Mouse (Mus musculus) intestine, embryonic 14.5 days (tissue): Measurements from ENCODE around the gene Cavin1. TPM values are rescaled to one million over a fixed set of nuclear protein-coding genes. Genes with fewer than 3 reads are reported as not detected.
A peak's percentile ranks its signal among the peaks of the same experiment; 100 is the strongest.

Experiments used
- ATAC-seq: fragments of 200-750 bp; cut with Nextera tagmentation; replicated peaks from 2 replicates; pipeline ENCODE4 v1.8.0; 2017; ENCODE audit warnings: low read depth, moderate number of reproducible peaks, moderate TSS enrichment, moderate library complexity; ENCODE audit not compliant: low FRiP score, low TSS enrichment
- DNase-seq: peaks from one replicate; pipeline ENCODE4 v3.0.0-alpha.2; 2018; ENCODE audit warnings: low spot score
- H3K27ac ChIP-seq: fragments of 300-500 bp; sonication (generic); 2 replicates; pipeline ENCODE4 v1.5.1; 2014; ENCODE audit warnings: low read depth, mild to moderate bottlenecking, control low read depth
- H3K27me3 ChIP-seq: fragments of 300-500 bp; sonication (generic); replicated peaks from 2 replicates; pipeline ENCODE4 v1.6.1; 2014; ENCODE audit warnings: low read length, control low read depth; ENCODE audit not compliant: control insufficient read depth, insufficient read depth
- H3K36me3 ChIP-seq: fragments of 300-500 bp; sonication (generic); 2 replicates; pipeline ENCODE4 v1.6.1; 2014; ENCODE audit warnings: low read length, control low read depth; ENCODE audit not compliant: control insufficient read depth, insufficient read depth
- H3K4me1 ChIP-seq: fragments of 300-500 bp; sonication (generic); replicated peaks from 2 replicates; pipeline ENCODE4 v1.6.1; 2014; ENCODE audit warnings: low read length, control low read depth, mixed read lengths; ENCODE audit not compliant: control insufficient read depth, insufficient read depth
- H3K4me2 ChIP-seq: fragments of 300-500 bp; sonication (generic); 2 replicates; pipeline ENCODE4 v1.6.1; 2014; ENCODE audit warnings: low read length
- H3K4me3 ChIP-seq: fragments of 300-500 bp; sonication (generic); 2 replicates; pipeline ENCODE4 v1.5.1; 2014; ENCODE audit warnings: low read depth, low read length, control low read depth, mixed read lengths
- H3K9ac ChIP-seq: fragments of 300-500 bp; sonication (generic); 2 replicates; pipeline ENCODE4 v1.6.1; 2014; ENCODE audit warnings: mild to moderate bottlenecking, low read length
- H3K9me3 ChIP-seq: fragments of 300-500 bp; sonication (generic); 2 replicates; pipeline ENCODE4 v1.6.1; 2016; ENCODE audit warnings: low read length, control low read depth; ENCODE audit not compliant: control insufficient read depth
- WGBS: fragments of 180-500 bp; shearing (Covaris S2); extraction: QIAGEN DNeasy Blood & Tissue Kit; methylation state at CpG from one replicate; pipeline ENCODE4 v1.1.7; 2014; 5-methylcytosine and 5-hydroxymethylcytosine counted together
- polyA plus RNA-seq: library from polyadenylated mRNA; unstranded; fragments of >200 nt; fragmentation: Nextera tagmentation; extraction: Ambion mirVana; gene quantifications from 2 replicates; pipeline ENCODE4 v1.2.1, GENCODE M21; 2014

Gene Cavin1
- polyA plus RNA-seq, 1 experiment from 2014 or later: 102 TPM

GRCm38 (mm10) chr11:100999254-100999653, 28.6 kb upstream of the Cavin1 start:
- no peaks in the 10 kb centered on the region for H3K9me3 ChIP-seq
- no peak for ATAC-seq
- no peak overlapping the region for H3K27ac ChIP-seq
- 62% methylated on average over 3 of the region's 3 CpGs for WGBS
- H3K4me3 ChIP-seq: no peak overlapping the region
- H3K36me3 ChIP-seq: no peaks in the 10 kb centered on the region
- no peak overlapping the region for H3K4me2 ChIP-seq
- DNase-seq: no peak
- no peaks in the 10 kb centered on the region for H3K27me3 ChIP-seq
- H3K9ac ChIP-seq: no peak overlapping the region
- H3K4me1 ChIP-seq: no peaks in the 10 kb centered on the region

- Histone ChIP-seq H3K4me2 (no peak overlapping the region), H3K4me1 (no peaks in the 10 kb centered on the region), H3K27ac (no peak overlapping the region), H3K27me3 (no peaks in the 10 kb centered on the region), H3K9me3 (no peaks in the 10 kb centered on the region), H3K36me3 (no peaks in the 10 kb centered on the region), H3K4me3 (no peak overlapping the region), H3K9ac (no peak overlapping the region)
- DNase-seq (no peak), ATAC-seq (no peak)
- 87% methylated on average over 2 of the region's 2 CpGs for WGBS
These were observed 28.1 kb upstream of the Cavin1 start for GRCm38 (mm10) chr11:100998836-100999235.

GRCm38 (mm10) chr11:100996501-100996900, 25.8 kb upstream of the Cavin1 start:
- no peaks in the 10 kb centered on the region for H3K36me3 ChIP-seq
- H3K4me1 ChIP-seq: no peaks in the 10 kb centered on the region
- no peak overlapping the region for H3K4me3 ChIP-seq
- ATAC-seq: no peak
- no peak overlapping the region for H3K4me2 ChIP-seq
- H3K27me3 ChIP-seq: no peaks in the 10 kb centered on the region
- no peaks in the 10 kb centered on the region for H3K9me3 ChIP-seq
- H3K9ac ChIP-seq: no peak overlapping the region
- no peak for DNase-seq
- H3K27ac ChIP-seq: no peak overlapping the region
- WGBS: 90% methylated on average over 4 of the region's 4 CpGs

GRCm38 (mm10) chr11:100994655-100995054, 24.0 kb upstream of the Cavin1 start:
- H3K27me3 ChIP-seq: no peaks in the 10 kb centered on the region
- H3K9ac ChIP-seq: no peak overlapping the region

GRCm38 (mm10) chr11:100994233-100994632, 23.5 kb upstream of the Cavin1 start:
- DNase-seq (no peak), ATAC-seq (no peak)
- Histone ChIP-seq H3K4me3 (no peak overlapping the region), H3K27me3 (no peaks in the 10 kb centered on the region), H3K27ac (no peak overlapping the region), H3K36me3 (no peaks in the 10 kb centered on the region), H3K9ac (no peak overlapping the region), H3K4me1 (no peaks in the 10 kb centered on the region), H3K4me2 (no peak overlapping the region), H3K9me3 (no peaks in the 10 kb centered on the region)
- WGBS: 59% methylated on average over 9 of the region's 9 CpGs

More at GRCm38 (mm10) chr11:100994655-100995054, 24.0 kb upstream of the Cavin1 start:
- Histone ChIP-seq H3K36me3 (no peaks in the 10 kb centered on the region), H3K4me1 (no peaks in the 10 kb centered on the region), H3K27ac (no peak overlapping the region), H3K4me3 (no peak overlapping the region), H3K9me3 (no peaks in the 10 kb centered on the region), H3K4me2 (no peak overlapping the region)
- WGBS: 74% methylated on average over 5 of the region's 5 CpGs
- DNase-seq (no peak), ATAC-seq (no peak)

GRCm38 (mm10) chr11:100993437-100993836, 22.8 kb upstream of the Cavin1 start:
- DNase-seq (no peak), ATAC-seq (no peak)
- whole genome bisulfite sequencing: 55% methylated on average over 2 of the region's 2 CpGs
- H3K27ac ChIP-seq: no peak overlapping the region
- no peak overlapping the region for H3K9ac ChIP-seq
- no peaks in the 10 kb centered on the region for H3K27me3 ChIP-seq
- H3K9me3 ChIP-seq: no peaks in the 10 kb centered on the region
- H3K4me1 ChIP-seq: no peaks in the 10 kb centered on the region
- H3K4me3 ChIP-seq: no peak overlapping the region
- H3K36me3 ChIP-seq: no peaks in the 10 kb centered on the region
- H3K4me2 ChIP-seq: no peak overlapping the region

GRCm38 (mm10) chr11:100991027-100991534, 20.4 kb upstream of the Cavin1 start:
- no peak for ATAC-seq
- Histone ChIP-seq H3K4me3 (no peak overlapping the region), H3K4me1 (no peaks in the 10 kb centered on the region), H3K27me3 (no peaks in the 10 kb centered on the region), H3K36me3 (no peaks in the 10 kb centered on the region), H3K9me3 (no peaks in the 10 kb centered on the region), H3K4me2 (no peak overlapping the region), H3K9ac (no peak overlapping the region), H3K27ac (no peak overlapping the region)
- DNase-seq: no peak
- 26% methylated on average over 6 of the region's 6 CpGs for WGBS

- no peaks in the 10 kb centered on the region for H3K27me3 ChIP-seq
- H3K9ac ChIP-seq: no peak overlapping the region
- no peak overlapping the region for H3K4me3 ChIP-seq
- no peak overlapping the region for H3K27ac ChIP-seq
- no peak for ATAC-seq
- H3K4me1 ChIP-seq: no peaks in the 10 kb centered on the region
- no peaks in the 10 kb centered on the region for H3K36me3 ChIP-seq
- no peaks in the 10 kb centered on the region for H3K9me3 ChIP-seq
- WGBS: 60% methylated on average over 2 of the region's 2 CpGs
- no peak overlapping the region for H3K4me2 ChIP-seq
- DNase-seq: peak; percentile 41
These were observed 19.0 kb upstream of the Cavin1 start for GRCm38 (mm10) chr11:100989666-100990065.

GRCm38 (mm10) chr11:100988674-100989073, 18.0 kb upstream of the Cavin1 start:
- H3K4me1 ChIP-seq: peaks cover 2% of the 10 kb centered on the region; the same call in 1 of the 2 replicates
- H3K9ac ChIP-seq: no peak overlapping the region
- H3K36me3 ChIP-seq: no peaks in the 10 kb centered on the region
- H3K4me3 ChIP-seq: no peak overlapping the region
- DNase-seq: peak; percentile 4
- H3K4me2 ChIP-seq: no peak overlapping the region
- no peaks in the 10 kb centered on the region for H3K9me3 ChIP-seq
- no peak for ATAC-seq
- no peak overlapping the region for H3K27ac ChIP-seq
- no peaks in the 10 kb centered on the region for H3K27me3 ChIP-seq
- 82% methylated on average over 3 of the region's 3 CpGs for WGBS
